Mouse (Mus musculus): Measurements from ENCODE around the gene Nlrc5. TPM values are rescaled to one million over a fixed set of nuclear protein-coding genes. Genes with fewer than 3 reads are reported as not detected.
"Not testable (repeated sequence)": the region's sequence is repeated elsewhere in the genome, so short reads cannot be mapped to it uniquely, and the experiment has no call there.

Gene Nlrc5
- polyA plus RNA-seq, 1 experiment, result 7.4 TPM

DNA sequence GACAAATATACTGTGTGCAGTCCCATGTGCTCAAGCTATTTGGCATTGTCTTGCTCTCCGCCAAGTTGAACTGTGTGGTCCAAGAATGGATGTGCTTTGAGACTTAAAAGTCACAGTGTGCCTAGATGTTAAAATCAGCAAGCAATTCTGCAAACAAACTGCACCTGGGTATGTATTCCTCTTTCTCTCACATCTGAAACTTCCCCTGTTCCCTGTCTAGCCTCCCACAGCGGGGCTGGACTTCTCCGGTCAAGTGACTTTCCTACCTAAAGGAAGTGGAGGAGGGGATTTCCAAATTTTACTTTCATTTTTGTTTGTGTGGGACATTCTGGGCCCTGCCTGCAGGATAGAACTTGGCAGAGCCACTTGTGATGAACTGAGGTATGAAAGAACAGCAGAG, 9.0 kb downstream of the Nlrc5 start:
- Histone ChIP-seq H3K4me3 (ENCODE audit: low read depth, low read length) (no peak overlapping the region), H3K4me1 (ENCODE audit: control insufficient read depth, insufficient read depth, insufficient read length, low read length) (peaks cover 14% of the 10 kb centered on the region; the same call in 1 of the 2 replicates), H3K27me3 (ENCODE audit: control insufficient read depth, insufficient read depth, low read length) (no peaks in the 10 kb centered on the region), H3K27ac (ENCODE audit: insufficient read depth, low read depth, low read length) (no peak overlapping the region), H3K36me3 (ENCODE audit: control insufficient read depth, insufficient read depth, low read length) (no peaks in the 10 kb centered on the region)
- 48% methylated on average over 3 of the region's 3 CpGs for WGBS
- no peak for TF ChIP-seq CTCF (IDR thresholded peaks at IDR 0.05; ENCODE audit: extremely low read depth, insufficient read length, insufficient replicate concordance, low read depth, low read length)

DNA sequence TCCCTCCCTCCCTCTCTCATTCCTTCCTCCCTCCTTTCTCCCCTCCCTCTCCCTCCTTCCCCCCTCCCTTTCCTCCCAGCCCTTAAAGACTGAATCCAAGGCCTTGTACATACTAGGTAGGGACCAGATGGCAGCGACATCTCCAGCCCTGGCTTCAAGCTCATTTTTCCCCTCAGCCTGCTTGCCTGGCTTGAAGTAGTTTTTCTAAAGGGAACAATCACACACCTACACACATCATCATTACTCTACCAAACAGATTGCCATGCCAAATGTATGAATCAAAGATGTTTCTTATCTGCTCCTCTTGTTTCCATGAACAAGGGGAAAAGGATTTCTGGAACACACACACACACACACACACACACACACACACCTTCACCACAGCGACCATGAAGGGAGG, 10.3 kb downstream of the Nlrc5 start:
- H3K4me1 ChIP-seq (ENCODE audit: control insufficient read depth, insufficient read depth, insufficient read length, low read length), result peaks cover 14% of the 10 kb centered on the region; the same call in 1 of the 2 replicates
- H3K36me3 ChIP-seq (ENCODE audit: control insufficient read depth, insufficient read depth, low read length), result no peaks in the 10 kb centered on the region
- H3K4me3 ChIP-seq (ENCODE audit: low read depth, low read length), result no peak overlapping the region
- WGBS, result 54% methylated on average over 2 of the region's 2 CpGs
- TF ChIP-seq POLR2A (IDR thresholded peaks at IDR 0.05; ENCODE audit: low read depth, low read length) (no peak), CTCF (IDR thresholded peaks at IDR 0.05; ENCODE audit: extremely low read depth, insufficient read length, insufficient replicate concordance, low read depth, low read length) (no peak)
- H3K27me3 ChIP-seq (ENCODE audit: control insufficient read depth, insufficient read depth, low read length), result no peaks in the 10 kb centered on the region
- H3K27ac ChIP-seq (ENCODE audit: insufficient read depth, low read depth, low read length), result no peak overlapping the region

DNA sequence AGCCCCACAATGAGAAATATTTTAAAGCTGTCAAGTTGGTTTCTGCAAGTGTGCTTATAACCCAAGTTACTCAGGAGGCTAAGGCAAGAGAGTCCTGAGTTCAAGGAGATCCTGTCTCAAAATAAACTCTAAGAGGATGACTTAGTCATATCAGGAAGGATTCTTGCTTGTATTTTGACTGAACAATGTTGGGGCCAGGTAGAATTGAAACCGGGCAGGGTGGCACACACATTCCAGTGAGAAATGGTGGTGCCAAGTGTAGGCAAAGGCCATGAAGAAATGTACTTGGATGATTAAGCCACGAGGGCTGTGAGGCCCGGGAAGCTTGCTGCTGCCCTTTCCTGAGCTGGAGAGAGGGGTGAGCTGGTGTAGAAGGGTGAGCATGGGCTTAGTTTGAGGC, 13.0 kb downstream of the Nlrc5 start:
- Histone ChIP-seq H3K4me1 (ENCODE audit: control insufficient read depth, insufficient read depth, insufficient read length, low read length) (peaks cover 14% of the 10 kb centered on the region; the same call in 1 of the 2 replicates), H3K27me3 (ENCODE audit: control insufficient read depth, insufficient read depth, low read length) (no peaks in the 10 kb centered on the region), H3K27ac (ENCODE audit: insufficient read depth, low read depth, low read length) (no peak overlapping the region), H3K4me3 (ENCODE audit: low read depth, low read length) (no peak overlapping the region), H3K36me3 (ENCODE audit: control insufficient read depth, insufficient read depth, low read length) (no peaks in the 10 kb centered on the region)
- TF ChIP-seq CTCF (IDR thresholded peaks at IDR 0.05; ENCODE audit: extremely low read depth, insufficient read length, insufficient replicate concordance, low read depth, low read length), result no peak
- no peak for TF ChIP-seq POLR2A (IDR thresholded peaks at IDR 0.05; ENCODE audit: low read depth, low read length)
- WGBS, result 87% methylated on average over 3 of the region's 3 CpGs

DNA sequence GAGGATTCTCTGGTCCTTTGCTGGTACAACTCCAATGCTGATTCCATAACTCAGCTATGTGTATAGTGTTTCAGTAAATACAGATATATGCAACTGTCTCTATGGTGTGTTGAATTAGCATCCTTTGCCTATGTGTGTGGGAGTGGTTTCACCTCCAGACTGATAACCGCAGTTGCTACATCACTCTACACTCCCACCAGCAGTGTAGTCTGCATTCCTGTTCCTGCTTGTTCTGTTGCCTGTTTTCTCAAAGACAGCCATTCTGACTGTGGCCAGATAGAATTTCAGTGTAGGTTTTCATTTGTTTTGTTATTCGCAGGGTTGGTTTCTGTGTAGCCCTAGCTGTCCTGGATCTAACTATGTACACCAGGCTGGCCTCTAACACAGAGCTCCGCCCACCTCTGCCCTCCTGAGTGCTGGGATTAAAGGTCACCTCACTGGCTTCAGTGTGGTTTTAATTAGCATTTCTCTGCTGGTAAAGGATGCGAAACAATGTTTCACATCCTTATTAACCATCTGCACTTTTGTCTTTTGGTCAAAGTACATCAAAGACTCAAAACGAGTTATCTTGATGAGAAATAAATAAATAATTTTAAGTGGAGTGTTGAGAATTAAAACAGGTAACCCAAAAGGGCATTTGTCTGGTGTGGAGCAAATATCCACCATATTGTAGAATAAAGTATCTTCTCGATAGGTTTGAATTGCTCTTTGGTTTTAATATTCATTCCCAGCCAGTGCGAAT, 13.6 kb downstream of the Nlrc5 start:
- Histone ChIP-seq H3K4me3 (ENCODE audit: low read depth, low read length) (no peak overlapping the region), H3K27ac (ENCODE audit: insufficient read depth, low read depth, low read length) (no peak overlapping the region), H3K36me3 (ENCODE audit: control insufficient read depth, insufficient read depth, low read length) (no peaks in the 10 kb centered on the region), H3K27me3 (ENCODE audit: control insufficient read depth, insufficient read depth, low read length) (no peaks in the 10 kb centered on the region), H3K4me1 (ENCODE audit: control insufficient read depth, insufficient read depth, insufficient read length, low read length) (peaks cover 12% of the 10 kb centered on the region; the same call in 1 of the 2 replicates)
- TF ChIP-seq CTCF (IDR thresholded peaks at IDR 0.05; ENCODE audit: extremely low read depth, insufficient read length, insufficient replicate concordance, low read depth, low read length) (no peak), POLR2A (IDR thresholded peaks at IDR 0.05; ENCODE audit: low read depth, low read length) (no peak)
- 65% methylated on average over 7 of the region's 7 CpGs for WGBS

DNA sequence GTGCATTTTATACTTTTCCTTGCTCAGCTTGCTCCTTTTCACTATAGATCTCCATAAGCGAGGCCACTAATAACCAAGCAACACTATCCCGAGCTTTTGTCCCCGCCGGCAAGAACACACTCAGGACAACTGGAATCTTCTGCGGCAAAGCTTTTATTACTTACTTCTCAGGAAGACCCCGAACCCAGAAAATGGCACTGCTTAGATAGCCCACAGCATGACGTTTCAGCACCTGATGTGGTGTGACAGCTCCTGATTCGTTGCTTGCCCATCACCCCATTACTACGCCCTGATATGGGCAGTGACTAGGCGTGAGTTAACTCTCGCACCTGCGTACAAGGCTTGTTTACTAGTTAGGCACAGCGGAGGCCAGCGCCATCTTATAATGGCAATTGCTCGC, 18.8 kb downstream of the Nlrc5 start:
- H3K4me3 ChIP-seq (ENCODE audit: low read depth, low read length); H3K4me1 ChIP-seq (ENCODE audit: control insufficient read depth, insufficient read depth, insufficient read length, low read length); H3K36me3 ChIP-seq (ENCODE audit: control insufficient read depth, insufficient read depth, low read length); H3K27me3 ChIP-seq (ENCODE audit: control insufficient read depth, insufficient read depth, low read length); H3K27ac ChIP-seq (ENCODE audit: insufficient read depth, low read depth, low read length): not testable (repeated sequence)
- 89% methylated on average over 15 of the region's 15 CpGs for WGBS

DNA sequence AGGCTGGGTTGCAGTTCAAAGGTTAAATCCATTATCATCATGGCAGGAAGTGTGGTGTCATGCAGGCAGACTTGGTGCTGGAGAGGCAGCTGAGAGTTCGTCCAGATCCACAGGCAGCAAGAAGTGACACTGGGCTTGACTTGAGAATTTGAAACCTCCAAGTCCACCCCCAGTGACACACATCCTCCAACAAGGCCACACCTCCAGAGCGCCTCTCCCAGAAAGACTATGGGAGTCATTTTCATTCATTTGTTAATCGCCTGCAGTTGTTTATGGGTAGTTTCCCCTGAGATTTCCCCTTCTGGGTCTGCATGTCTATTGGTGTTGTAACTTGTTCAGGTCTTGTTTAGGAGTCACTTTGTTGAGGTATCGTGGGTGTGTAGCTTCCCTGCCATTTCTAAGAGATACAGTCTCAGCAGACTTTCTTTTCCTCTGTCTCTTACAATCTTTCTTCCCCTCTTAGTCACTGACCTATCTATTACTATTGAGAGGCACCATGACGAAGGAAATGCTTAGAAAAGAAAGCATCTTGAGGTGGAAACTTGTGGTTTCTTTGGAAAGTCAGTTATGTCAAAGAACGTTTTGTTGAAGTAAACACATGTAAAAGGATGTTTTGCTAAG, 19.8 kb downstream of the Nlrc5 start:
- 75% methylated on average over 6 of the region's 6 CpGs for WGBS
- Histone ChIP-seq H3K4me3 (ENCODE audit: low read depth, low read length) (no peak overlapping the region), H3K36me3 (ENCODE audit: control insufficient read depth, insufficient read depth, low read length) (no peaks in the 10 kb centered on the region), H3K27ac (ENCODE audit: insufficient read depth, low read depth, low read length) (no peak overlapping the region), H3K4me1 (ENCODE audit: control insufficient read depth, insufficient read depth, insufficient read length, low read length) (0 out of 2 replicates have a peak, but pooled peaks cover 2% of the 10 kb centered on the region), H3K27me3 (ENCODE audit: control insufficient read depth, insufficient read depth, low read length) (no peaks in the 10 kb centered on the region)
- TF ChIP-seq POLR2A (IDR thresholded peaks at IDR 0.05; ENCODE audit: low read depth, low read length) (no peak), CTCF (IDR thresholded peaks at IDR 0.05; ENCODE audit: extremely low read depth, insufficient read length, insufficient replicate concordance, low read depth, low read length) (no peak)

DNA sequence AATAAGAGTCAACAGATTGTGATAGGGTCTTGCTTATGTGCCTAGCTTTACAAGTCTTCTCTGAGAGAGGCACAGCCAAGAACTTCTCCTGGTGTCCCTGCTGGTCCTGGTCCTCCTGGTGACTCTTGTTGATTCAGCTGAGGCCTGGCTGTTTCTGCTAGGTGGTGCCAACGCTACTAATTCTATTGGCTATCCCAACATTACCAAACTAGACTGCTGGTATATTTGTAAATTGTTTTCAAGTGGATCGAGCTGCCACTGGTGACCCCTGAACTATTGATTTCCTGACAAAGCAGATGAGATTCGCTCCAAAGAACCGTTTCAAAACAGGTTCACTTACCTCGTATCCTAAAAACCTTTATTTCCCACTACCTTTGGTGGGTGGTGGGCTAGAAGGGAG, 20.7 kb downstream of the Nlrc5 start:
- WGBS, result 60% methylated on average over 5 of the region's 5 CpGs
- H3K27ac ChIP-seq (ENCODE audit: insufficient read depth, low read depth, low read length), result no peak overlapping the region
- no peaks in the 10 kb centered on the region for H3K27me3 ChIP-seq (ENCODE audit: control insufficient read depth, insufficient read depth, low read length)
- no peak overlapping the region for H3K4me3 ChIP-seq (ENCODE audit: low read depth, low read length)
- H3K36me3 ChIP-seq (ENCODE audit: control insufficient read depth, insufficient read depth, low read length), result no peaks in the 10 kb centered on the region
- no peak for TF ChIP-seq POLR2A (IDR thresholded peaks at IDR 0.05; ENCODE audit: low read depth, low read length)
- H3K4me1 ChIP-seq (ENCODE audit: control insufficient read depth, insufficient read depth, insufficient read length, low read length), result 0 out of 2 replicates have a peak, but pooled peaks cover 2% of the 10 kb centered on the region

All from small intestine, adult 2 months (tissue).